Mouse (Mus musculus): ENCODE data around the gene Eps15. TPM values are rescaled to one million over a fixed set of nuclear protein-coding genes. Genes with fewer than 3 reads are reported as not detected.

The Eps15 gene
- total and polyA plus RNA-seq, 2 experiments from 2014 or later, result 17.4 to 26.2 TPM

GRCm38 (mm10) chr4:109257639-109258038 is 22.4 kb upstream of the Eps15 start:
- Histone ChIP-seq H3K4me2 (ENCODE audit: low read depth, low read length) (no peak overlapping the region), H3K4me1 (ENCODE audit: control insufficient read depth, insufficient read depth) (peaks cover 4% of the 10 kb centered on the region; the same call in 1 of the 2 replicates), H3K27ac (ENCODE audit: low read depth) (no peak overlapping the region), H3K9me3 (replicated peaks; ENCODE audit: control insufficient read depth, low read length) (no peaks in the 10 kb centered on the region; the same call in 1 of the 2 replicates), H3K27me3 (ENCODE audit: control insufficient read depth, insufficient read depth, low read length) (no peaks in the 10 kb centered on the region), H3K9ac (replicated peaks; ENCODE audit: low read depth, low read length) (no peak overlapping the region), H3K36me3 (replicated peaks; ENCODE audit: control insufficient read depth, insufficient read depth, low read length) (no peaks in the 10 kb centered on the region), H3K4me3 (ENCODE audit: low read depth, low read length) (no peak overlapping the region)
- TF ChIP-seq EP300 (IDR thresholded peaks at IDR 0.05; ENCODE audit: low read depth), result no peak
- no peak for TF ChIP-seq CTCF (IDR thresholded peaks at IDR 0.05; ENCODE audit: low read depth)
- ATAC-seq (ENCODE audit: insufficient read depth, low read depth), result no peak
- DNase-seq (ENCODE audit: low spot score), result no peak

DNA sequence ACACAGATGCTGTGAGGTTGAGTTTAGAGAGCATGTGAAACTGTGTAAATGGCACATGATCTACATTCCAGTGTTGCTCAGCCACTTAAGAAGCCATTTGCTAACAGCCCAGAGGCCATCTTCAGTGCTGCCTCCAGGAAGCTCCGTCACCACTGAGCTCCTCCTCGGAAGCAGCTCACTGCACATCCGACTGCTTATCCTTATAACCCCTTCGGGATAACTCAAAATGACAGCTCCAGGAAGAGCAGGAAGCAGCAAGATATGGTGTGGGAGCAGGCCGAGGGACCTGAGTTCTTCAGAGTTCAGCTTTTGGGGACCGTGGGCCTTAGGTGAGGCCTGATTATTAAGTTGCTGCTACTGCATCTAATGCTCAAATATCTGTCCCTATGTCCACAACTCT is 18.0 kb upstream of the Eps15 start:
- H3K36me3 ChIP-seq (replicated peaks; ENCODE audit: control insufficient read depth, insufficient read depth, low read length), result no peaks in the 10 kb centered on the region
- WGBS, result 48% methylated on average over 6 of the region's 6 CpGs
- H3K9me3 ChIP-seq (replicated peaks; ENCODE audit: control insufficient read depth, low read length), result no peaks in the 10 kb centered on the region
- no peaks in the 10 kb centered on the region for H3K4me1 ChIP-seq (ENCODE audit: control insufficient read depth, insufficient read depth)
- no peak overlapping the region for H3K27ac ChIP-seq (ENCODE audit: low read depth)
- DNase-seq (ENCODE audit: low spot score), result no peak
- TF ChIP-seq CTCF (IDR thresholded peaks at IDR 0.05; ENCODE audit: low read depth), result no peak
- TF ChIP-seq EP300 (IDR thresholded peaks at IDR 0.05; ENCODE audit: low read depth), result no peak
- no peak overlapping the region for H3K4me3 ChIP-seq (ENCODE audit: low read depth, low read length)
- no peaks in the 10 kb centered on the region for H3K27me3 ChIP-seq (ENCODE audit: control insufficient read depth, insufficient read depth, low read length)
- H3K4me2 ChIP-seq (ENCODE audit: low read depth, low read length), result no peak overlapping the region
- H3K9ac ChIP-seq (replicated peaks; ENCODE audit: low read depth, low read length), result no peak overlapping the region
- ATAC-seq (ENCODE audit: insufficient read depth, low read depth), result no peak

- Histone ChIP-seq H3K27ac (ENCODE audit: low read depth) (no peak overlapping the region), H3K36me3 (replicated peaks; ENCODE audit: control insufficient read depth, insufficient read depth, low read length) (no peaks in the 10 kb centered on the region), H3K9me3 (replicated peaks; ENCODE audit: control insufficient read depth, low read length) (no peaks in the 10 kb centered on the region), H3K4me2 (ENCODE audit: low read depth, low read length) (no peak overlapping the region), H3K4me1 (ENCODE audit: control insufficient read depth, insufficient read depth) (no peaks in the 10 kb centered on the region), H3K9ac (replicated peaks; ENCODE audit: low read depth, low read length) (no peak overlapping the region), H3K27me3 (ENCODE audit: control insufficient read depth, insufficient read depth, low read length) (no peaks in the 10 kb centered on the region), H3K4me3 (ENCODE audit: low read depth, low read length) (no peak overlapping the region)
- 63% methylated on average over 3 of the region's 3 CpGs for WGBS
- TF ChIP-seq CTCF (IDR thresholded peaks at IDR 0.05; ENCODE audit: low read depth), result no peak
- TF ChIP-seq EP300 (IDR thresholded peaks at IDR 0.05; ENCODE audit: low read depth), result no peak
- no peak for DNase-seq (ENCODE audit: low spot score)
- no peak for ATAC-seq (ENCODE audit: insufficient read depth, low read depth)
These were observed 14.0 kb upstream of the Eps15 start for GRCm38 (mm10) chr4:109266056-109266455.

- no peak overlapping the region for H3K4me3 ChIP-seq (ENCODE audit: low read depth, low read length)
- 68% methylated on average over 2 of the region's 2 CpGs for WGBS
- DNase-seq (ENCODE audit: low spot score) (no peak), ATAC-seq (ENCODE audit: insufficient read depth, low read depth) (no peak)
- no peaks in the 10 kb centered on the region for H3K36me3 ChIP-seq (replicated peaks; ENCODE audit: control insufficient read depth, insufficient read depth, low read length)
- H3K9ac ChIP-seq (replicated peaks; ENCODE audit: low read depth, low read length), result no peak overlapping the region
- TF ChIP-seq CTCF (IDR thresholded peaks at IDR 0.05; ENCODE audit: low read depth), result no peak
- no peak for TF ChIP-seq EP300 (IDR thresholded peaks at IDR 0.05; ENCODE audit: low read depth)
- H3K27me3 ChIP-seq (ENCODE audit: control insufficient read depth, insufficient read depth, low read length), result no peaks in the 10 kb centered on the region
- H3K27ac ChIP-seq (ENCODE audit: low read depth), result no peak overlapping the region
- H3K9me3 ChIP-seq (replicated peaks; ENCODE audit: control insufficient read depth, low read length), result no peaks in the 10 kb centered on the region
- no peak overlapping the region for H3K4me2 ChIP-seq (ENCODE audit: low read depth, low read length)
- H3K4me1 ChIP-seq (ENCODE audit: control insufficient read depth, insufficient read depth), result no peaks in the 10 kb centered on the region
These were observed 13.3 kb upstream of the Eps15 start for GRCm38 (mm10) chr4:109266744-109267143.

DNA sequence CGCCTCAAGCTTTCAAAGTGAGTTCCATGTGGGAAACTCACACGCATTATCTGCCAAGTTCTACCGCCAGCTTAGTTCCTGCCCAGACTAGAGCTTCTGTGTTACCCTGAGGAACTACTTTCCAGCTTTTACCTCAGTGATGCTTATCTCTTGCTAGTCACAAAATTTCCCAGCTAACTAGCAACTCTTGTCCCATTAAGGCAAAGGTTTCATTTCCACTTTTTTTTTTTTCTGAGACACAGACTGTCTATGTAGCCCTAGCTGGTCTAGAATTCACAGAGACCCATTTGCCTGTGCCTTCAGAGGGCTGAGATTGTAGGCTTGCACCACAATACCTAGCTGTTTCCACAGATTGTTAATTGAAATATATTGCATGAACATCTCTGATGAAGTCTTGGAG is 12.6 kb upstream of the Eps15 start:
- no peak overlapping the region for H3K9ac ChIP-seq (replicated peaks; ENCODE audit: low read depth, low read length)
- H3K4me2 ChIP-seq (ENCODE audit: low read depth, low read length), result no peak overlapping the region
- no peak overlapping the region for H3K4me3 ChIP-seq (ENCODE audit: low read depth, low read length)
- no peaks in the 10 kb centered on the region for H3K4me1 ChIP-seq (ENCODE audit: control insufficient read depth, insufficient read depth)
- no peaks in the 10 kb centered on the region for H3K27me3 ChIP-seq (ENCODE audit: control insufficient read depth, insufficient read depth, low read length)
- no peak for ATAC-seq (ENCODE audit: insufficient read depth, low read depth)
- DNase-seq (ENCODE audit: low spot score), result no peak
- H3K9me3 ChIP-seq (replicated peaks; ENCODE audit: control insufficient read depth, low read length), result no peaks in the 10 kb centered on the region
- no peaks in the 10 kb centered on the region for H3K36me3 ChIP-seq (replicated peaks; ENCODE audit: control insufficient read depth, insufficient read depth, low read length)
- 75% methylated on average over 3 of the region's 3 CpGs for WGBS
- no peak overlapping the region for H3K27ac ChIP-seq (ENCODE audit: low read depth)
- TF ChIP-seq CTCF (IDR thresholded peaks at IDR 0.05; ENCODE audit: low read depth), result no peak
- no peak for TF ChIP-seq EP300 (IDR thresholded peaks at IDR 0.05; ENCODE audit: low read depth)

- Histone ChIP-seq H3K4me3 (ENCODE audit: low read depth, low read length) (no peak overlapping the region), H3K4me2 (ENCODE audit: low read depth, low read length) (no peak overlapping the region), H3K4me1 (ENCODE audit: control insufficient read depth, insufficient read depth) (no peaks in the 10 kb centered on the region), H3K36me3 (replicated peaks; ENCODE audit: control insufficient read depth, insufficient read depth, low read length) (no peaks in the 10 kb centered on the region), H3K9ac (replicated peaks; ENCODE audit: low read depth, low read length) (no peak overlapping the region), H3K9me3 (replicated peaks; ENCODE audit: control insufficient read depth, low read length) (no peaks in the 10 kb centered on the region), H3K27ac (ENCODE audit: low read depth) (no peak overlapping the region), H3K27me3 (ENCODE audit: control insufficient read depth, insufficient read depth, low read length) (no peaks in the 10 kb centered on the region)
- ATAC-seq (ENCODE audit: insufficient read depth, low read depth) (no peak), DNase-seq (ENCODE audit: low spot score) (no peak)
- 78% methylated on average over 3 of the region's 3 CpGs for WGBS
- TF ChIP-seq EP300 (IDR thresholded peaks at IDR 0.05; ENCODE audit: low read depth) (no peak), CTCF (IDR thresholded peaks at IDR 0.05; ENCODE audit: low read depth) (no peak)
These were observed 11.2 kb upstream of the Eps15 start for GRCm38 (mm10) chr4:109268903-109269302.
